Mouse (Mus musculus): ENCODE data around the gene S100a4.

Gene S100a4

DNA sequence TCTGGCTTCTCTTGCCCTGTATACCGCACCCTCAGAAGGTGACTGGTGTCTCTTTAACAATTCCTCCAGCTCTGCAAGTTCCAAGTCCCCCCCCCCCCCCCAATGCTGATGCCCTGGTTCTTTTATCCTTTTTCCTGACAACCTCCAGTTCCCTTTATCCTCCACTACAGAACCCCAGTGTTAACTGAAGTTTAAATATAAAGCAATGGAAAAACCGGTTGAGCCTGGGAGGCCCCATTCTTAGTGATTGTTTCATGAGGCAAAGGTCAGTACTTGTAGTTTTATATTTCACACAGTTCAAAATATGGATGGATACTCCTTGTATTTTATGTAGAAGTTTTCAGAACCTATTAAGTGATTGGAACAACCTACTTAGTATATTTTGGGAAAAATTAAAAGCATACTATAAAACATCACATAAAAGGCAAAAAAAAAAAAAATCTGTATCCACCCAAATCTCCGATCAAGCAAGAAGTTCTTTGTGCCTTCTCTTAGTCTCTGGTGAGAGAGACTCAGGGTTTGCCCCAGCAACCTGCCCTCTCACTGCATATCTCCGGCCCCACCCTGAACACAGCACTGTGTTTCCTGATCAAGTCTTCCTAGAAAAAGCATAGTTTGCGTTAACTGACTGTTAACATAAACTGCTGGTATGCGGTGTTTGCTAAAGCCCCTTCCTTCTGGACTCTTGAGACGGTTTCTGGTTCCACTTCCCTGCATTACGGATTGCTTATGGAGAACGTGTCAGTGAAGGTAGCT, 22.9 kb downstream of the S100a4 start:
- no peak for DNase-seq

DNA sequence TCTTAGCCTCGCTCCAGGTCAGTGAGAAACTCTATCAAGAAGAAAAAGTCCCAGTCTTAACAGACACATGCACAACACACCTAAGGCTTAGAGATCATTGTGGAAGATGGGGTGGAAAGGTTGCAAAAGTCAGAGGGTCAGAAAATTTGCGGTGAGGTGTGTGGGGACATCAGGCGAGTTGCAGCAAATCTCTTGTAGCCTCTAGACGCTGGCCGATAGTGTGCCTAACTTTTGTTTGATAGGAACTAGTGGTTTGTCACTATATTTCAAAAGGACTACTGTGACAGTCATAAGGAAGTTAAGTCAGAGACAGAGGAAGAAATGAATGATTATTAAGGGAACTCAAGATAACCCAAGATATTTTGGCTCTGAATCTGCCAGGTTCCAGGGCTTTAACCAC, 23.8 kb downstream of the S100a4 start:
- no peak for DNase-seq

DNA sequence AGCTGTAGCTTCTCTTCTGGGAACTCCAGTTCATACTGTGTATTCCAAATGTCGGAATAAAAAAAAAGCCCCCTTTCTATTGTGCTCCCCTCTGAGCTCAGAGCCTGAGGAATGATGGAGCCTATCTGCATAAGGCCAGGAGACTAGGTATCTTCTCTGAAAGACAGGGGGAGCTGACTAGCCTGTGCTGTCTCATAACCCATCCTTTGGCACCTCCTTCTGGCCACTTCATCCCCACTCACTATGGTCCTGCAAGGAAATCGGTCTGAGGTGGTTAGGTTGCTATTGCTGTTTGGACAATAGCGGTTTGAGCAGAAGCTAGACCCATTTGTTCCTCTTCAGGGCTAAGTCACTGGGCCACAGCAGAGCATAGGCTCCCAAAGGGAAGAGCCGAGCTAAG, 24.2 kb downstream of the S100a4 start:
- DNase-seq = peak in 1 of 2 experiments; percentile 15

DNA sequence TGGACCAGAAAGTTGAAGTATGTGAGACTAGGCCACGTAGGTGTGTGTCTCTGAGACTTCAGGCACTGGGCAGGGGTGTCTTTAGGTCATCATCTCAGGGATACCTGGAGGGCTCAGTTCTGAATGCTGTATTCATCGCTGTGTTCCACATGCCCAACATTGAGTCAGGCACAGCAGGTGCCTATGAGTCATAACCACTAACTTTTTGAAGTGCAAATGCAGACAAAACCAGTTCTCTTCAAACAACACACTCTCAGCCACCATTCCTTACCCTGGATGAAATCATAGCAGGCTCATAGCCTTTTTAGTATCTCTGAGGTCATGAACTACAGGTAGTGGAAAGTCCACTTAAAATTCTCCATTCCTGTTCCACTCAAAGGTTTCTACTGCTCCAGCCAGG, 25.7 kb downstream of the S100a4 start:
- DNase-seq = no peak

DNA sequence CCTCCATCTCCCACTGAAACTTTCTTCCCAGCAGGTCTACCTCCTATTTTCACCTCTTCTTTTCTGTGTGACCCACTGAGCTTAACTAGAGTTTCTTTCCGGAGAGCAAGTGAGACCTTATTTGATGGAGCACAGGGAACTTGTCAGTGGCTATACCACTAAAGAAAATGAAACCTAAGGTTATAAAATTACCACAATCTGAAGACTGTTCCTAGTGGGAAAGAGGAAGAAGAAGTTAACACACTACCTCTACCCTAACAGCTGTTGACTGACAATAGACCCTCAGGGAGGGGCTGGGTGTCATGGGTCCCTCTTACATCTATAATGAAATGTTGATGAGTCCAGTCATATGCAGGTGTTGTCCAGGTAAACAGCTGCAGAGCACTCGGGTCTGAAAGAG, 28.4 kb downstream of the S100a4 start:
- no peak for DNase-seq

DNA sequence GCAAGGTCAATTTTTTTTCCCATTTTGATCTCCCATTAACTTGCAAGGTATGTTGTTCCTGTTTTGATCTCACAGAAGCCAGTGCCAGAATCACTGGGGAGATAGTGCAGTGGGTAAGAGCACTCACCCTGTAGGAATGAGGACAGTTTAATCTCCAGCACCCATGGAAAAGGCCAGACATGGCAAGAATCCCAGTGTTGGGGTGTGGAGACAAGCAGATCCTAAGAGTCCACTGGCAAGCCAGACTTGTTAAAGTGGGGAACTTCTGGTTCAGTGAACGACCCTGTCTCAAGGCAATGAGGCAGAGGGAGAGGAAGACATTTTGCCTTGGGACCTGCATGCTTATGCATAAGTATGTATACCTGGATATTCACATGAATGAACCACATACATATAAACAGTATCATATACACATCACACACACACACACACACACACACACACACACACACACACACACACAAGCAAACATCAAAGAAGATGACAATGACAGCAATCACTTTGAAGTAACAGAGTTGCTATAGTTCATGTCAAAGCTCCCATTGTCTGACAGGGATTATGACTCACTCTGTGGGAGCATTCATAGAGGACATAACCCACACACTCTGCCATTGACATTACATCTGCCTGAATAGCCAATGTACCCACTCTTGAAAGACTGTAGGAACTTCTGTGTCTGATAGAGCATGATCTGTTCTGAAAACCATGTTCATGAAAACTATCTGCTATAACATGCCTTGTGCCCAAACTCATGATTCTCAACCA, 35.1 kb downstream of the S100a4 start:
- DNase-seq = no peak

DNA sequence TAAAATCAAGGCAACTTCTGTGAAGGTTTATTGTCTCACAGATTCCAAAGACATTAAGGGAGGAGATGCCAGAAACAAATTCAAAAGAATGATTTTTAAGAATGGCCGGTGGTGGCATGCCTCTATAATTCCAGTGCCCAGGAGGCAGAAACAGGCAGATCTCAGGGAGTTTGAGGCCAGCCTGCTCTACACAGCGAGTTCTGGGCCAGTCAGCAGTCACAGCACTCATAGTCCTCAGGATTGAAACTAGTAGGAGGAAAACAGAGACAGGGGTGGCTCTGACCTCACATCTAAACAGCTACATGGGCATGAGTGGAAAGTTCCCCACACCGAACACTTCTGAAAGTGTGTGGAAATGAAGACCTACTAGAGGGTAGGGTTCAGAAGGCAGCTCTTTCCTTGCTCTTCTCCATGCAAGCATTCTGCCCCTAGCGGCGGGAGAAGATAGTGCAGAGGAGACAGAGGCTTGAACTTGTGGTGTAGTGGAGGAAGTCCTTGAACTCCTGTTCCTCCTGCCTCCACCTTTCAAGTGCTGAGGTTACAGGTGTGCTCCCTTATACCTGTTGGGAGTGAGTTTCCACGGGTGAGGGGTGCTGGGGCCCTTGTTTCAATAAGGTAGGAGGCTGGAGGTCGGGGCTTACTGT, 36.1 kb downstream of the S100a4 start:
- DNase-seq = peak in 1 of 2 experiments; percentile 36

DNA sequence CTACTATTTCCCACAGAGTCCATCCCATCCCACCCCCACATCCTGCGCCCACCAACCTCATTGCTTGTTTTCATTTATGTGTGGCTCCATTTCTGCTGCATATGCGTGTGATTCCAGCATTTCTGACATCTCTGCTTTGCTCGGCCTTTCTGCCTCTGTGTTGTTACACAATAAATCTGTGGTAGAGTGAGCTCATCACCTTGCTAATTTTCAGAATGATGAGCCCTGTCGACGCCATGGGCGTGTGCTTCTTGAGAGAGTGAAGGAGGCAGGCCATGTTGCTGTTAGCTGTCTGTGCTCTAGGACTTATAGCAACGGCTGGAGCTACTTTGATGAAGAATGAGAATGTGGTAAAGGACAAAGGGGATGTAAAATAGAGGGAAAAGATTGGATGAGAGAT, 37.4 kb downstream of the S100a4 start:
- DNase-seq = no peak

DNA sequence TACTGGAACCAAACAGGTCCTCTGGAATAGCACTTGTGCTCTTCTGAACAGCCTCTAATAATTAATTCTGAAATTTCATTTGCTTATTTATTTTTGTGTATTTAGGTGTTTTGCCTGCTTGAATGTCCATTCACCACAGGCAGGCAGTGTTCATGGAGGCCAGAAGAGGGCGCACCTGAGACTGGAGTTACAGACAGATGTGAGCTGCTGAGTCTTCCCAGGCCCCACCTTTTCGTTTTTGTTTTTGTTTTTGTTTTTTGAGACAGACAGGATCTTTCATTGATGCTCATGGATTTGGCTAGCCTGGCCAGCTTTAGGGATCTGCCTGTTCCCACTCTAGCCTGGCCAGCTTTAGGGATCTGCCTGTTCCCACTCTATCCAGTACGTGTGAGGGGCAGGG, 40.6 kb downstream of the S100a4 start:
- peak in 1 of 2 experiments; percentile 34 for DNase-seq

DNA sequence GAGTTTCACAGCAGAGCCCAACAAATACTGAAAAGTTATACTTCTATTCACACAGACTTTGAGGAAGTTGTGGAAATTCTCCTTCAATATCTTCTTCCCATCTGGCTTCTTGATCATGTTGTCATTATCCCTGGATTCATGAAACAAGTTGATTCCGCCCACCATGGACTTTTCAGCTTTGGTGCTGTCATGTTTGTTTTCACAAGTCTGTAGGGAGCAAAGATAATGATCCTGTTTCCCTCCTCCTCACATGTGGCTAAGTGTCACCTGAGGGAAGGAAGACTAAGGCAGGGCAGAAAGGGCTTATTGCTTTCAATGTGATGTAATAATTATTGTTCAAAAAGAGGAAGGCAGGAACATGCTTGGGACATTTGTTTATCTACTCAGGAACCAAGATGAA, 43.7 kb downstream of the S100a4 start:
- DNase-seq = no peak

DNA sequence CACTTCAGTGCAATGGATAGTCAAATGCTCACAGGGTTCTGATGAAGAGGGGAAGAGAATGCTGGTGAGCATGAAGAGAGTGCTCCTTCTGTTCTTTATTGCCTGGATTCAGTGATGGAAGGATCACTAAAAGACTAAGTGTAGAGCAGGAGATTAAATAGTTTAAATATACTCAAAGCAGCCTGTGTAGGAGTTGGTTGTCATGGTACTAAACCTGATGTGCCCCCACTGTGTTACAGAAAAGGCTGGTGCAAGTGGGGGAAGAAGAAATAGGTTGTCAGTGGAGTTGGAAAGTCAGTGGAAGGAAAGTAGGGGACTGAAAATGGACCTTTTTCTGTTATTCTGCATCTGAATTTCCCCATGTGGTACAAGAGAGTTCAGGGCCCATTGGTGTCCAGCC, 45.4 kb downstream of the S100a4 start:
- DNase-seq = no peak

DNA sequence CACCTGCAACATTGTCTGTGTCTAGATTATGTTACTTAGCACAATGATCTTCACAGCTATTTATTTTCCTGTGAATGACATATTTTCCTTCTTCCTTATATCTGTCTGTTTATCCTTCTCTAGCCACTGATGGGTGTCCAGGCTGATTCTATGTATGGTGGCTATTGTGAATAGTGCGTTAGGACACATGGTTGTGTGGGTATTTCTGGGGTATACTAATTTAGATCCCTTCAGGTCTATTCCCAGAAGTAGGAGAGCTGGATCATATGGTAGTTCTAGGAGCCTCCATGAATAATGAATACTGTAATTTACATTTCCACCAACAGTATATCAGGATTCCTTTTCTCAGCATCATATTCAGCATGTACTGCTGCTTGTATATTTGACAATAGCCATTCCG, 46.3 kb downstream of the S100a4 start:
- DNase-seq = no peak

DNA sequence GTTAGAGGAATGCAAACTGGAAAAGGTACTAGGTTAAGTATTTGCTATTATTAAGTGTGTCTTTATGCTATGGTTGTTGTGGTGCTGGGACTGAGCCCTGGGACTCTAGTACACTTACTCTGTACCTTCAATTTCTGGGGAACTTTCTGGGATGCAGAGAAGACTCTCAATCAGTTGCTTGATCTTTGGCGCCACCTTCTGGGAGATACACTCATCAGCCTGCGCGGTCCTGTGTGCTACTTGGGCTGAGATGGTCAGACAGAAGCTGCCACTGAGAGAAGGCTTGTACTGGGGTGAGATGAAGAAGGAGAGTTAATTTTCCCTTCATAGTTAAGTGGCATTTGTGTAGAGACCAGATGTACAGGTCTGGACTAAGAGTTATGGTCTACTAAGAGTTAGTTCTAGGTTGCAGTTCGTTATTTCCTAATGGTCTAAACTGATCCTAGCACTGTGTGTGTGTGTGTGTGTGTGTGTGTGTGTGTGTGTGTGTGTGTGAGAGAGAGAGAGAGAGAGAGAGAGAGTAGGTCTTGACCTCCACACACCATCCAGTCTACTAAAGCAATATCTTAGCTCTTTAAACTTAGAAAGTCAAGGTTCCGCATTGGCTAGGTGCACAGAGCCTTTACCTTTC, 49.4 kb downstream of the S100a4 start:
- peak; percentile 62 to 83 for DNase-seq

DNA sequence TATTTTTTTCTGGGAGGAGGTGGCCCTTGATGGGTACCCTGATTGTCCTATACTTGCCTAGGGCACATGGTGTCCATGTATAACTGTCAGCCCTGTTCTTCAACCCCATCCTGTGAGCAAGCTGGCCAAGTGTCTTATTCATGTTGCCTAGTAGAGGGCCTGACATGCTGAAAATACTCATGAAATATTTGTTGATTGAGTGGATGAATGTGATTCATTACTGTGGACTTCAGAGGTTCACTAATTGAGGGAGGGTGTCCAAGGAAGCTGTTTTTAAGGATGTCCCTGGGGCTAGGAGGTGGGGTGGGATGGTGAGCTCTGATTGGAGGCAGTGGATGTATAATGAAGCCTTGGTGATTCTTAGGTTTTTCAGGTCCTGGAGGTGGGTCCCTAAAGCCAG, 50.1 kb downstream of the S100a4 start, which contains the start of gene S100a7a:
Gene S100a7a (plus strand): TSS at position 301 of the 400 bp plus-strand sequence.
- no peak for DNase-seq
